Comparison of ENCODE assay signal across 13 mouse cellular contexts in genomic region chr10:94622281-94622680, GRCm38 (mm10).
A peak's percentile ranks its signal among the peaks of the same experiment; 100 is the strongest.
DNase-seq lines count a peak whose midpoint lies in the region; ATAC-seq lines count a peak whose summit lies in the region.
"Had no signal": no experiment of that assay in that cellular context is flagged by ENCODE, and none has a peak within 500 bp of the region (broad histone marks: within the 10 kb centered on the region; RNA-seq: fewer than 3 reads in every experiment).

No protein-coding gene starts in this region.

- H3K4me3 ChIP-seq in neural tube, embryonic 11.5 days (ENCODE audit: low read depth, low read length): no peak overlapping the region
- peak overlapping the region; percentile 33 for H3K4me3 ChIP-seq in hindbrain, embryonic 10.5 days
- no peak overlapping the region for H3K4me3 ChIP-seq in midbrain, embryonic 11.5 days (ENCODE audit: low read depth, low read length)
- H3K4me3 ChIP-seq in neural tube, embryonic 14.5 days (ENCODE audit: low read depth, low read length): no peak overlapping the region
- H3K4me3 ChIP-seq: heart, embryonic 15.5 days; lung, embryonic 15.5 days; megakaryocyte, embryonic 14.5 days had no signal

- H3K9ac ChIP-seq in neural tube, embryonic 11.5 days (ENCODE audit: low read length): no peak overlapping the region
- no peak overlapping the region for H3K9ac ChIP-seq in midbrain, embryonic 11.5 days (ENCODE audit: low read length)
- no peak overlapping the region for H3K9ac ChIP-seq in neural tube, embryonic 14.5 days (replicated peaks; ENCODE audit: low read depth, low read length)
- H3K9ac ChIP-seq: heart, embryonic 15.5 days; lung, embryonic 15.5 days had no signal

- no peak for ATAC-seq in neural tube, embryonic 11.5 days (ENCODE audit: insufficient read depth, low FRiP score, low TSS enrichment)
- ATAC-seq in midbrain, embryonic 11.5 days (ENCODE audit: low FRiP score): no peak
- peak; percentile 18; the same call in 1 of the 2 replicates for ATAC-seq in neural tube, embryonic 14.5 days (ENCODE audit: low read depth)

- H3K4me1 ChIP-seq in neural tube, embryonic 11.5 days (ENCODE audit: control insufficient read depth, insufficient read depth, low read length): peaks cover 16% of the 10 kb centered on the region
- H3K4me1 ChIP-seq in hindbrain, embryonic 10.5 days (replicated peaks): peaks cover 39% of the 10 kb centered on the region
- peaks cover 23% of the 10 kb centered on the region for H3K4me1 ChIP-seq in midbrain, embryonic 11.5 days (ENCODE audit: control insufficient read depth, insufficient read depth, low read length)
- H3K4me1 ChIP-seq in neural tube, embryonic 14.5 days (ENCODE audit: control insufficient read depth, insufficient read depth, low read length): peaks cover 27% of the 10 kb centered on the region

- H3K27me3 ChIP-seq in neural tube, embryonic 11.5 days (ENCODE audit: control insufficient read depth, insufficient read depth, low read length): 0 out of 2 replicates have a peak, but pooled peaks cover 4% of the 10 kb centered on the region
- peaks cover 83% of the 10 kb centered on the region for H3K27me3 ChIP-seq in hindbrain, embryonic 10.5 days (ENCODE audit: insufficient read depth, poor library complexity, severe bottlenecking)
- no peaks in the 10 kb centered on the region for H3K27me3 ChIP-seq in midbrain, embryonic 11.5 days (ENCODE audit: control insufficient read depth, insufficient read depth, low read length)
- no peaks in the 10 kb centered on the region for H3K27me3 ChIP-seq in neural tube, embryonic 14.5 days (ENCODE audit: control insufficient read depth, insufficient read depth, low read length)

- H3K4me2 ChIP-seq in neural tube, embryonic 11.5 days (ENCODE audit: low read depth): 0 out of 2 replicates have a peak overlapping the region, but pooled peaks have one; percentile 12
- peak overlapping the region; percentile 5; the same call in 1 of the 2 replicates for H3K4me2 ChIP-seq in midbrain, embryonic 11.5 days
- peak overlapping the region; percentile 36; the same call in 1 of the 2 replicates for H3K4me2 ChIP-seq in neural tube, embryonic 14.5 days (ENCODE audit: low read depth, low read length)
- H3K4me2 ChIP-seq: heart, embryonic 15.5 days; lung, embryonic 15.5 days had no signal

- no peaks in the 10 kb centered on the region for H3K36me3 ChIP-seq in neural tube, embryonic 11.5 days (ENCODE audit: control insufficient read depth, insufficient read depth, low read length)
- no peaks in the 10 kb centered on the region for H3K36me3 ChIP-seq in hindbrain, embryonic 10.5 days
- no peaks in the 10 kb centered on the region for H3K36me3 ChIP-seq in midbrain, embryonic 11.5 days (ENCODE audit: control insufficient read depth, insufficient read depth, low read length)
- no peaks in the 10 kb centered on the region for H3K36me3 ChIP-seq in neural tube, embryonic 14.5 days (ENCODE audit: control insufficient read depth, insufficient read depth, low read length)
- H3K36me3 ChIP-seq: heart, embryonic 15.5 days; lung, embryonic 15.5 days had no signal

- 21% methylated on average over 5 of the region's 5 CpGs for WGBS in neural tube, embryonic 11.5 days
- 25% methylated on average over 5 of the region's 5 CpGs for WGBS in hindbrain, embryonic 10.5 days
- 26% methylated on average over 5 of the region's 5 CpGs for WGBS in midbrain, embryonic 11.5 days
- WGBS in neural tube, embryonic 14.5 days: 16% methylated on average over 5 of the region's 5 CpGs

- DNase-seq in neural tube, embryonic 11.5 days (ENCODE audit: low spot score): no peak
- no peak for DNase-seq in neural tube, embryonic 10.5 days (ENCODE audit: extremely low spot score, low spot score)
- DNase-seq in hindbrain, embryonic 10.5 days (ENCODE audit: low spot score): no peak
- DNase-seq in midbrain, embryonic 11.5 days (ENCODE audit: low spot score, missing footprints): peak; percentile 92
- no peak for DNase-seq in cerebellum, adult 11-12 months
- no peak for DNase-seq in cerebellum, postnatal 10 days
- no peak for DNase-seq in adrenal gland, postnatal 36 days
- DNase-seq: gastrocnemius, postnatal 36 days; liver had no signal

- H3K27ac ChIP-seq in neural tube, embryonic 11.5 days (ENCODE audit: low read depth, low read length): no peak overlapping the region
- peak overlapping the region; percentile 66 for H3K27ac ChIP-seq in hindbrain, embryonic 10.5 days
- H3K27ac ChIP-seq in midbrain, embryonic 11.5 days (ENCODE audit: low read depth, low read length): peak overlapping the region; percentile 76
- H3K27ac ChIP-seq in neural tube, embryonic 14.5 days (ENCODE audit: low read depth, low read length): peak overlapping the region; percentile 65
- H3K27ac ChIP-seq: heart, embryonic 15.5 days; lung, embryonic 15.5 days had no signal

- H3K9me3 ChIP-seq in neural tube, embryonic 11.5 days (ENCODE audit: control insufficient read depth, low read length): no peaks in the 10 kb centered on the region
- no peaks in the 10 kb centered on the region for H3K9me3 ChIP-seq in hindbrain, embryonic 10.5 days
- no peaks in the 10 kb centered on the region for H3K9me3 ChIP-seq in midbrain, embryonic 11.5 days (ENCODE audit: control insufficient read depth, low read length)
- no peaks in the 10 kb centered on the region for H3K9me3 ChIP-seq in neural tube, embryonic 14.5 days (ENCODE audit: control insufficient read depth, low read length)
- H3K9me3 ChIP-seq: heart, embryonic 15.5 days; lung, embryonic 15.5 days had no signal
